Comparison of ENCODE assay signal across 29 mouse cellular contexts in genomic region chr19:43671054-43671453, GRCm38 (mm10). TPM values are rescaled to one million over a fixed set of nuclear protein-coding genes. Genes with fewer than 3 reads are reported as not detected.
A peak's percentile ranks its signal among the peaks of the same experiment; 100 is the strongest.
DNase-seq lines count a peak whose midpoint lies in the region; ATAC-seq and TF ChIP-seq lines count a peak whose summit lies in the region.
"Had no signal": no experiment of that assay in that cellular context is flagged by ENCODE, and none has a peak within 500 bp of the region (broad histone marks: within the 10 kb centered on the region; RNA-seq: fewer than 3 reads in every experiment).

No protein-coding gene starts in this region.

- H3K4me1 ChIP-seq in intestine, postnatal 0 days (replicated peaks; ENCODE audit: control insufficient read depth, insufficient read depth, low read length), result peaks cover 8% of the 10 kb centered on the region; the same call in 1 of the 2 replicates

- H3K9me3 ChIP-seq in intestine, postnatal 0 days (ENCODE audit: control insufficient read depth), result no peaks in the 10 kb centered on the region
- H3K9me3 ChIP-seq: embryonic facial prominence, embryonic 13.5 days; forebrain, embryonic 15.5 days; heart, embryonic 10.5 days; hindbrain, embryonic 15.5 days; midbrain, embryonic 15.5 days; stomach, embryonic 15.5 days had no signal

- H3K27me3 ChIP-seq in intestine, postnatal 0 days (replicated peaks; ENCODE audit: control insufficient read depth, insufficient read depth, low read length), result no peaks in the 10 kb centered on the region
- H3K27me3 ChIP-seq: embryonic facial prominence, embryonic 13.5 days; forebrain, embryonic 15.5 days; hindbrain, embryonic 15.5 days; midbrain, embryonic 15.5 days; stomach, embryonic 15.5 days had no signal

- DNase-seq in gastrocnemius, adult 2 months, result peak; percentile 44
- DNase-seq in gastrocnemius, postnatal 36 days, result no peak
- peak; percentile 73 for DNase-seq in ovary, adult 18-20 months (ENCODE audit: low spot score)
- no peak for DNase-seq in ovary, postnatal 10 days (ENCODE audit: low spot score)
- DNase-seq in adrenal gland, postnatal 25 days, result peak; percentile 47
- no peak for DNase-seq in right cerebral cortex, postnatal 36 days (ENCODE audit: low spot score in 2 of 2)
- DNase-seq: B cell, adult 2 months; cerebellum, postnatal 14 days; kidney, adult 18-20 months; kidney, postnatal 10 days; layer of hippocampus, postnatal 36 days; lung, adult 18-20 months; lung, postnatal 14 days; right cerebral cortex, postnatal 14 days; thymus, postnatal 14 days had no signal

- TF ChIP-seq CTCF in gastrocnemius, adult 2 months (IDR thresholded peaks at IDR 0.05), result no peak
- no peak for TF ChIP-seq CTCF in intestine, postnatal 0 days (IDR thresholded peaks at IDR 0.05; ENCODE audit: low read depth)

- peak overlapping the region; percentile 30; the same call in 1 of the 2 replicates for H3K4me2 ChIP-seq in intestine, postnatal 0 days (replicated peaks; ENCODE audit: low read depth)
- H3K4me2 ChIP-seq: embryonic facial prominence, embryonic 13.5 days; forebrain, embryonic 15.5 days; hindbrain, embryonic 15.5 days; midbrain, embryonic 15.5 days; stomach, embryonic 15.5 days had no signal

- ATAC-seq in intestine, postnatal 0 days, result no peak
- no peak for ATAC-seq in monocyte, adult 5-6 weeks (replicated peaks; ENCODE audit: insufficient number of reproducible peaks, low FRiP score, low TSS enrichment, poor library complexity, severe bottlenecking)
- ATAC-seq: forebrain, embryonic 15.5 days; midbrain, embryonic 15.5 days had no signal

- peaks cover 7% of the 10 kb centered on the region; the same call in 1 of the 2 replicates for H3K36me3 ChIP-seq in intestine, postnatal 0 days (ENCODE audit: control insufficient read depth, insufficient read depth)
- H3K36me3 ChIP-seq: forebrain, embryonic 15.5 days; heart, embryonic 10.5 days; hindbrain, embryonic 15.5 days; midbrain, embryonic 15.5 days; stomach, embryonic 15.5 days had no signal

- 57% methylated on average over 7 of the region's 7 CpGs for WGBS in intestine, postnatal 0 days

- H3K27ac ChIP-seq in gastrocnemius, adult 2 months, result peak overlapping the region; percentile 71
- peak overlapping the region; percentile 62 for H3K27ac ChIP-seq in intestine, postnatal 0 days (ENCODE audit: low read depth, low read length)
- H3K27ac ChIP-seq: embryonic facial prominence, embryonic 13.5 days; forebrain, embryonic 15.5 days; heart, embryonic 10.5 days; hindbrain, embryonic 15.5 days; layer of hippocampus, adult 2 months; midbrain, embryonic 15.5 days; stomach, embryonic 15.5 days had no signal

- H3K4me3 ChIP-seq in gastrocnemius, adult 2 months, result peak overlapping the region; percentile 0; the same call in 1 of the 2 replicates
- H3K4me3 ChIP-seq in intestine, postnatal 0 days (ENCODE audit: low read depth, low read length), result no peak overlapping the region
- H3K4me3 ChIP-seq: embryonic facial prominence, embryonic 13.5 days; forebrain, embryonic 15.5 days; heart, embryonic 10.5 days; hindbrain, embryonic 15.5 days; layer of hippocampus, adult 2 months; midbrain, embryonic 15.5 days; stomach, embryonic 15.5 days had no signal

- intact Hi-C loops in gastrocnemius, adult 2 months (cut with DNase I), result no loop called here
- intact Hi-C loops in gastrocnemius, postnatal 36 days (cut with DNase I), result no loop called here

- no peak overlapping the region for H3K9ac ChIP-seq in intestine, postnatal 0 days (ENCODE audit: low read depth, low read length)
- H3K9ac ChIP-seq: embryonic facial prominence, embryonic 13.5 days; forebrain, embryonic 15.5 days; hindbrain, embryonic 15.5 days; midbrain, embryonic 15.5 days; stomach, embryonic 15.5 days had no signal

RNA-seq across cellular contexts. Expression of gene Slc25a28, which starts 3.6 kb away (rescaled TPM):
- total RNA-seq in gastrocnemius, adult 2 months (2021), result 10 to 100 TPM; 21.2 to 28.7 TPM
- 10 to 100 TPM; 20.6 to 25.2 TPM for total RNA-seq in gastrocnemius, postnatal 36 days (2021)
- 78.7 and 96.2 TPM in 2 replicates for total RNA-seq in adrenal gland, postnatal 25 days (2021)
- 20.6 and 20.7 TPM in 2 replicates for polyA plus RNA-seq in intestine, postnatal 0 days (2015; fragmentation: Nextera tagmentation; extraction: Ambion mirVana)
- total RNA-seq in monocyte, adult 5-6 weeks (2017), result 68.7 to 103 TPM (median 101 TPM) in 3 replicates

RNA-seq across cellular contexts. Expression of gene Entpd7, which starts 18.4 kb away (rescaled TPM):
- 1 to 10 TPM; 1.2 to 1.3 TPM for total RNA-seq in gastrocnemius, adult 2 months (2021)
- total RNA-seq in gastrocnemius, postnatal 36 days (2021), result 1 to 10 TPM; 1.1 to 1.7 TPM
- total RNA-seq in adrenal gland, postnatal 25 days (2021), result 21.6 and 22.9 TPM in 2 replicates
- 61.5 and 65.2 TPM in 2 replicates for polyA plus RNA-seq in intestine, postnatal 0 days (2015; fragmentation: Nextera tagmentation; extraction: Ambion mirVana)
- 1.5 to 10.0 TPM (median 6.4 TPM) in 3 replicates for total RNA-seq in monocyte, adult 5-6 weeks (2017)

RNA-seq across cellular contexts. Expression of gene Nkx2-3, which starts 58.9 kb away (rescaled TPM):
- not detected for total RNA-seq in gastrocnemius, adult 2 months (2021)
- not detected for total RNA-seq in gastrocnemius, postnatal 36 days (2021)
- not detected in 2 replicates for total RNA-seq in adrenal gland, postnatal 25 days (2021)
- 54.3 and 56.9 TPM in 2 replicates for polyA plus RNA-seq in intestine, postnatal 0 days (2015; fragmentation: Nextera tagmentation; extraction: Ambion mirVana)
- total RNA-seq in monocyte, adult 5-6 weeks (2017), result not detected in 3 replicates
- total RNA-seq: gastrocnemius, postnatal 4 days; heart, postnatal 25 days; layer of hippocampus, adult 2 months; layer of hippocampus, postnatal 36 days; left cerebral cortex, postnatal 14 days; megakaryocyte-erythroid progenitor cell, adult 5-6 weeks had no signal
- polyA plus RNA-seq: limb, embryonic 14.5 days had no signal

Comparison
In these comparisons a context has a peak if more than half of its experiments do, and no peak if none do; other contexts are left out.
1. DNase-seq: peak in gastrocnemius, adult 2 months (single experiment), ovary, adult 18-20 months (single experiment) and adrenal gland, postnatal 25 days (single experiment); none in gastrocnemius, postnatal 36 days (0 of 2), ovary, postnatal 10 days (single experiment) and right cerebral cortex, postnatal 36 days (0 of 2).